Mouse (Mus musculus) lung, postnatal 0 days (tissue): Measurements from ENCODE around the gene Gm20388. TPM values are rescaled to one million over a fixed set of nuclear protein-coding genes. Genes with fewer than 3 reads are reported as not detected.
A peak's percentile ranks its signal among the peaks of the same experiment; 100 is the strongest.
"Not testable (repeated sequence)": the region's sequence is repeated elsewhere in the genome, so short reads cannot be mapped to it uniquely, and the experiment has no call there.

Experiments used
- ATAC-seq: fragments of 200-750 bp; cut with Nextera tagmentation; 2 replicates; pipeline ENCODE4 v1.8.0; 2017; ENCODE audit warnings: moderate library complexity
- DNase-seq: peaks from one replicate; pipeline ENCODE4 v3.0.0-alpha.2; 2016; ENCODE audit warnings: low spot score
- H3K27ac ChIP-seq: fragments of 300-500 bp; sonication (generic); 2 replicates; pipeline ENCODE4 v1.5.1; 2014; ENCODE audit warnings: antibody characterized with exemption, mild to moderate bottlenecking, low read length, mixed read lengths
- H3K27me3 ChIP-seq: fragments of 300-500 bp; sonication (generic); replicated peaks from 2 replicates; pipeline ENCODE4 v1.6.1; 2014; ENCODE audit warnings: low read length, mixed read lengths; ENCODE audit not compliant: insufficient read depth
- H3K36me3 ChIP-seq: fragments of 300-500 bp; sonication (generic); 2 replicates; pipeline ENCODE4 v1.6.1; 2014; ENCODE audit warnings: low read length, mixed read lengths; ENCODE audit not compliant: insufficient read depth
- H3K4me1 ChIP-seq: fragments of 300-500 bp; sonication (generic); 2 replicates; pipeline ENCODE4 v1.6.1; 2014; ENCODE audit warnings: antibody characterized with exemption, low read depth, low read length, mixed read lengths; ENCODE audit not compliant: insufficient read depth
- H3K4me2 ChIP-seq: fragments of 300-500 bp; sonication (generic); replicated peaks from 2 replicates; pipeline ENCODE4 v1.6.1; 2014; ENCODE audit warnings: low read depth, mild to moderate bottlenecking, low read length, moderate library complexity, mixed read lengths
- H3K4me3 ChIP-seq: fragments of 300-500 bp; sonication (generic); 2 replicates; pipeline ENCODE4 v1.5.1; 2014; ENCODE audit warnings: low read depth, low read length
- H3K9ac ChIP-seq: fragments of 300-500 bp; sonication (generic); replicated peaks from 2 replicates; pipeline ENCODE4 v1.6.1; 2014; ENCODE audit warnings: low read depth, mild to moderate bottlenecking
- H3K9me3 ChIP-seq: fragments of 300-500 bp; sonication (generic); 2 replicates; pipeline ENCODE4 v1.6.1; 2016; ENCODE audit warnings: low read length, mixed read lengths
- CTCF ChIP-seq: IDR thresholded peaks from 2 replicates; pipeline ENCODE4 v1.5.1; 2016; ENCODE audit warnings: antibody characterized with exemption, mild to moderate bottlenecking
- EP300 ChIP-seq: IDR thresholded peaks from 2 replicates; pipeline ENCODE4 v1.6.1; 2016; ENCODE audit warnings: antibody characterized with exemption, mild to moderate bottlenecking, control low read depth
- WGBS: fragments of 180-500 bp; shearing (Covaris S2); extraction: QIAGEN DNeasy Blood & Tissue Kit; methylation state at CpG from one replicate; pipeline ENCODE4 v1.1.7; 2014; 5-methylcytosine and 5-hydroxymethylcytosine counted together
- polyA plus RNA-seq: library from polyadenylated mRNA; unstranded; fragments of >200 nt; fragmentation: Nextera tagmentation; extraction: Ambion mirVana; gene quantifications from 2 replicates; pipeline ENCODE4 v1.2.1, GENCODE M21; 2015

Gene Gm20388
- polyA plus RNA-seq, 1 experiment from 2014 or later: not detected

GRCm38 (mm10) chr8:123959473-123959872 is 4048.8 kb downstream of the Gm20388 start:
- DNase-seq: no peak
- Histone ChIP-seq H3K4me3 (no peak overlapping the region), H3K9me3 (no peaks in the 10 kb centered on the region), H3K9ac (no peak overlapping the region), H3K4me2 (no peak overlapping the region), H3K27ac (no peak overlapping the region), H3K36me3 (peaks cover 2% of the 10 kb centered on the region; the same call in 1 of the 2 replicates), H3K4me1 (no peaks in the 10 kb centered on the region), H3K27me3 (no peaks in the 10 kb centered on the region)
- 78% methylated on average over 6 of the region's 6 CpGs for WGBS
- ATAC-seq: no peak
- no peak for TF ChIP-seq EP300
- no peak for TF ChIP-seq CTCF

GRCm38 (mm10) chr8:123960056-123960455 is 4049.4 kb downstream of the Gm20388 start:
- no peaks in the 10 kb centered on the region for H3K4me1 ChIP-seq
- no peak overlapping the region for H3K4me3 ChIP-seq
- H3K9ac ChIP-seq: no peak overlapping the region
- TF ChIP-seq EP300 (no peak), CTCF (no peak)
- H3K27ac ChIP-seq: no peak overlapping the region
- ATAC-seq (no peak), DNase-seq (no peak)
- no peaks in the 10 kb centered on the region for H3K27me3 ChIP-seq
- no peaks in the 10 kb centered on the region for H3K36me3 ChIP-seq
- no peak overlapping the region for H3K4me2 ChIP-seq
- WGBS: 72% methylated on average over 9 of the region's 9 CpGs
- H3K9me3 ChIP-seq: no peaks in the 10 kb centered on the region

DNA sequence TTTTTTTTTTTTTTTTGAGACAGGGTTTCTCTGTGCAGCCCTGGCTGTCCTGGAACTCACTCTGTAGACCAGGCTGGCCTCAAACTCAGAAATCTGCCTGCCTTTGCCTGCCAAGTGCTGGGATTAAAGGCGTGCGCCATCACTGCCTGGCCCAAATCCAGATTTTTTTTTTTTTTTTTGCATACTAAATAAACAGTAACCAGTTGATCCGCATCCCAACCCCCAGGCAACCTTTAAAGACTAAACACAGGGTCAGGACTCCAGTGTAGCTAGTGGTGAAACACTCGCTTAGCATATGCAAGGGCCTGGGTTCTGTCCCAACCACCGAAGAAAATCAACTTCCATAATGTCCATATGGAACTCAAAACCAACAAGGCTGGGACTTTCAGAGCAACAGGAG is 4049.9 kb downstream of the Gm20388 start:
- not testable (repeated sequence) for H3K27me3 ChIP-seq, H3K4me3 ChIP-seq, H3K36me3 ChIP-seq, H3K4me1 ChIP-seq, H3K9ac ChIP-seq, DNase-seq, H3K27ac ChIP-seq, H3K9me3 ChIP-seq, ATAC-seq, H3K4me2 ChIP-seq
- WGBS: 51% methylated on average over 5 of the region's 5 CpGs

GRCm38 (mm10) chr8:123961371-123961770 is 4050.7 kb downstream of the Gm20388 start:
- Histone ChIP-seq H3K9me3 (no peaks in the 10 kb centered on the region), H3K36me3 (no peaks in the 10 kb centered on the region), H3K27me3 (no peaks in the 10 kb centered on the region), H3K4me2 (no peak overlapping the region), H3K27ac (no peak overlapping the region), H3K4me3 (no peak overlapping the region), H3K4me1 (no peaks in the 10 kb centered on the region), H3K9ac (no peak overlapping the region)
- WGBS: 53% methylated on average over 1 of the region's 1 CpGs
- no peak for DNase-seq
- no peak for ATAC-seq
- no peak for TF ChIP-seq EP300
- TF ChIP-seq CTCF: no peak

- Histone ChIP-seq H3K27ac (no peak overlapping the region), H3K9ac (no peak overlapping the region), H3K4me2 (no peak overlapping the region), H3K4me3 (no peak overlapping the region), H3K4me1 (no peaks in the 10 kb centered on the region), H3K27me3 (no peaks in the 10 kb centered on the region), H3K36me3 (no peaks in the 10 kb centered on the region), H3K9me3 (no peaks in the 10 kb centered on the region)
- TF ChIP-seq CTCF (peak; percentile 55), EP300 (no peak)
- ATAC-seq (peak; percentile 28; the same call in 1 of the 2 replicates), DNase-seq (peak; percentile 84)
- WGBS: 58% methylated on average over 2 of the region's 2 CpGs
Measured at GRCm38 (mm10) chr8:123966896-123967295, 4056.3 kb downstream of the Gm20388 start.

DNA sequence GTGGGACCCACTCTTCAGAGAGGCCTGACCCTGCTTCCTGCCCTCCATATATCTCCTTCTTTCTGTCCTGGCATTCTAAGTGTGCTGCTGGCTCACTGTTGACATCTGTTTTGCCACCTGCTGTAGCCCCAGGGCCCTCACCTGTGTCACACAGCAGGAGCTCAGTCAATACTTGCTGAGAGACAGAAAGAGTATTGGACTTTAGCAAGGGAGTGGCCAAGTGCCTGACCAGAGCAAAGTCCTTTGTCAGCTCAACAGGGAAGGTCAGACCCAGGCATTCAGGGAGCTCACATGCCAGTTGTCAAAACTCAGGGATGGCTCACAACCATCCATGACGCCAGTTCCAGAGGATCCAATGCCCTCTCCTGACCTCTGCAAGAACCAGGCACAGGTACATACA is 4062.9 kb downstream of the Gm20388 start:
- Histone ChIP-seq H3K4me3 (no peak overlapping the region), H3K4me2 (no peak overlapping the region), H3K27me3 (no peaks in the 10 kb centered on the region), H3K9ac (no peak overlapping the region), H3K9me3 (no peaks in the 10 kb centered on the region), H3K36me3 (no peaks in the 10 kb centered on the region), H3K4me1 (no peaks in the 10 kb centered on the region), H3K27ac (no peak overlapping the region)
- 86% methylated on average over 1 of the region's 1 CpGs for WGBS
- TF ChIP-seq CTCF (no peak), EP300 (no peak)
- ATAC-seq (no peak), DNase-seq (no peak)

GRCm38 (mm10) chr8:123977499-123977898 is 4066.9 kb downstream of the Gm20388 start:
- no peak overlapping the region for H3K9ac ChIP-seq
- no peak overlapping the region for H3K4me2 ChIP-seq
- no peaks in the 10 kb centered on the region for H3K4me1 ChIP-seq
- H3K36me3 ChIP-seq: no peaks in the 10 kb centered on the region
- H3K27me3 ChIP-seq: no peaks in the 10 kb centered on the region
- TF ChIP-seq EP300 (no peak), CTCF (no peak)
- DNase-seq (no peak), ATAC-seq (no peak)
- H3K27ac ChIP-seq: peak overlapping the region; percentile 62; the same call in 1 of the 2 replicates
- H3K4me3 ChIP-seq: no peak overlapping the region
- 76% methylated on average over 4 of the region's 4 CpGs for WGBS
- no peaks in the 10 kb centered on the region for H3K9me3 ChIP-seq
